Mouse (Mus musculus) thymus, adult 2 months (tissue): ENCODE data around the gene Azi2.

Experiments
- CTCF ChIP-seq: fragments of 200-500 bp; IDR thresholded peaks from 2 replicates; pipeline ENCODE4 v1.5.1; 2012; ENCODE audit warnings: mild to moderate bottlenecking, control low read depth, low read length, moderate library complexity, borderline replicate concordance; ENCODE audit not compliant: control insufficient read depth, poor library complexity, insufficient read depth; ENCODE audit errors: extremely low read depth
- POLR2A ChIP-seq: fragments of 200-500 bp; IDR thresholded peaks from 2 replicates; pipeline ENCODE4 v1.6.1; 2012; ENCODE audit warnings: mild to moderate bottlenecking, low read length, control low read depth, moderate library complexity; ENCODE audit not compliant: control insufficient read depth, poor library complexity, insufficient read depth; ENCODE audit errors: extremely low read depth

GRCm38 (mm10) chr9:118012928-118013327 is 27.4 kb upstream of the Azi2 start:
- TF ChIP-seq POLR2A = no peak
- no peak for TF ChIP-seq CTCF
